Mouse (Mus musculus): ENCODE results near the gene Pcmtd2. TPM values are rescaled to one million over a fixed set of nuclear protein-coding genes. Genes with fewer than 3 reads are reported as not detected.

Gene Pcmtd2
- total and polyA plus RNA-seq, 3 experiments: 9.9 to 13.6 TPM; not detected in 1

DNA sequence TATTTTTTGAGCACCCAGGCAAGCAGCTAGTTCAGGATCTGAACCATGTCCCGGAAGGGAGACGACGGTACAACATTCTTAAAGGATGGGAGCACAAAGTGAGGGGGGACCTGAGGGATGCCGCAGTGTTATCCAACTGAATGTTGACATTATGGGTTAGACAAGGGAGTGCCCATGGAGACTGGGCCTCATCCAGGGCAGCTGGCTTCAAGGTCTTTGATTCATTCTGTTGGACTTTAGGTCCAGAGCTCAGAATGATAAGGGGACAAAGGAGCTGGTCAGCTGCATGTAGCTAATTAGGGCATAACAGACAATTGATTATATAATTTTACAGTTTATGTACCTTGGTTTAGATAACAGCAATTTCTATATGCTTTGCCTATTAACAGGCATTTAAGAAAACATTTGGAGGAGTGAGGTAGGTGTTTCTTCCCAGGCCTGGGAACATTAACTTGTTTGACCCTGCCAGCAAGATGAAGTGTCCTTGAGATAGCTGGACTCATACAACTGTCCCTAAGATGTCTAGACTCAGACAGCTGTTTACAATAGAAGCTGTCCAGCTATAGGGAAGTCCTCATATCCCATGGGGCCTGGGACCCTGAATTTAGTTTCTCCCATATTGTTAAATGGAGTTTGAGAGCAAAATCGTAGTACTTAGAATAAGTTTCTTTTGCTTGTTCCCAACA, 8.2 kb downstream of the Pcmtd2 start:
- no peak for DNase-seq (ENCODE audit: low read depth, low spot score)
- H3K4me3 ChIP-seq (ENCODE audit: control insufficient read depth in 1 of 2, insufficient read depth in 1 of 2, low read depth in 2 of 2, low read length in 2 of 2): no peak overlapping the region
- no peak overlapping the region for H3K27ac ChIP-seq (ENCODE audit: control insufficient read depth, low read depth, low read length)
- H3K9ac ChIP-seq (ENCODE audit: control insufficient read depth, low read depth, low read length, poor library complexity, severe bottlenecking): no peak overlapping the region
- TF ChIP-seq CHD1 (IDR thresholded peaks at IDR 0.05; ENCODE audit: low read depth, low read length) (no peak), MYB (IDR thresholded peaks at IDR 0.05; ENCODE audit: low read depth, low read length) (no peak), MAZ (IDR thresholded peaks at IDR 0.05; ENCODE audit: low read depth, low read length) (no peak), POLR2AphosphoS2 (IDR thresholded peaks at IDR 0.05; ENCODE audit: low read length) (no peak)
- no peaks in the 10 kb centered on the region for H3K27me3 ChIP-seq (ENCODE audit: control insufficient read depth in 1 of 2, insufficient read depth in 2 of 2, low read length in 2 of 2)
- no peaks in the 10 kb centered on the region for H3K79me2 ChIP-seq (ENCODE audit: control insufficient read depth, insufficient read depth, low read length, poor library complexity)
- H3K36me3 ChIP-seq (ENCODE audit: control insufficient read depth in 1 of 2, insufficient read depth in 2 of 2, low read length in 2 of 2): peaks cover 3 to 10% of the 10 kb centered on the region in 2 experiments; a peak in 3 of 4 replicates
- H3K4me1 ChIP-seq (ENCODE audit: control insufficient read depth in 1 of 2, insufficient read depth in 2 of 2, low read length in 2 of 2): peaks cover 2% of the 10 kb centered on the region in 2 experiments; a peak in 3 of 4 replicates
- H3K9me3 ChIP-seq (replicated peaks; ENCODE audit: insufficient read depth, low read length): no peaks in the 10 kb centered on the region

DNA sequence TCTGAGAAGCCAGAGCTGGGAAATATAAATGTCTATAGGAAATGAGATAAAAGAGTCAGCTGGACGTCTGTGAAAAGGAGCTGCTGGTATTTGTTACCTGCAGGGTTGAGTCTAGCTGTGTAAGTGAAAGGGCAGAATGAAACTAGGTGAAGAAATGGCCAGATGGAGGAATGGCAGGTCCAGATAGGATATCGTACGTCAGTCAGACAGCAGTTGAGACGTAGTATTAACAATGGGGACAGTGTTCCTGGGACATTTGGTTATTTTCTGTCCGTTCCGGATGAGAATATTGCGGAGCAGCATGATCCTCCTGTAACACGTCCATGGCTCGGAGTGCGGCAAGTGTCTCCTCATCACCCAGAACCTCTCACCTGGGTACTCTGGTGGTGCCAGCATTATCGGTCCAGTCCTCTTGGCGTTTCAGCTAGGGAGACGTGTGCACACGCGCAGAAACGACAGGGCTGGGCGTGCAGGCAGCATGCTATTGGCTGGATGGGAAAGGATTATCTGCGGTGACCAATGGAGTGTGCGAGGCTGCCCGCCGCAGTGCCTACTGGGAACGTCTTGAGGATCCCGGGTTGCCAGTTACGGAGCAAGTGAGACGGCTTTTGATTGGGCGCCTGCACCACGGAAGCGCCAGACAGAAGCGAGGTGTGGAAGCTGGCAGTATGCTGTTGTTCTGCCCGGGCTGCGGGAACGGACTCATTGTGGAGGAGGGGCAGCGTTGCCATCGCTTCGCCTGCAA, 26.3 kb downstream of the Pcmtd2 start, which contains the start of gene Polr3k:
Gene Polr3k, plus strand, starts transcription at position 547 of the 745 bp plus-strand sequence.
- Histone ChIP-seq H3K36me3 (ENCODE audit: control insufficient read depth in 1 of 2, insufficient read depth in 2 of 2, low read length in 2 of 2) (peaks cover 3 to 9% of the 10 kb centered on the region in 2 experiments), H3K27ac (ENCODE audit: control insufficient read depth, low read depth, low read length) (peak within 1 kb of the TSS; percentile 42), H3K4me1 (ENCODE audit: control insufficient read depth in 1 of 2, insufficient read depth in 2 of 2, low read length in 2 of 2) (peaks cover 0 to 2% of the 10 kb centered on the region in 2 experiments; a peak in 1 of 4 replicates), H3K4me3 (ENCODE audit: control insufficient read depth in 1 of 2, insufficient read depth in 1 of 2, low read depth in 2 of 2, low read length in 2 of 2) (peak within 1 kb of the TSS; percentile 67 to 93), H3K9me3 (replicated peaks; ENCODE audit: insufficient read depth, low read length) (no peaks in the 10 kb centered on the region), H3K79me2 (ENCODE audit: control insufficient read depth, insufficient read depth, low read length, poor library complexity) (peaks cover 16% of the 10 kb centered on the region), H3K9ac (ENCODE audit: control insufficient read depth, low read depth, low read length, poor library complexity, severe bottlenecking) (peak within 1 kb of the TSS; percentile 69), H3K27me3 (ENCODE audit: control insufficient read depth in 1 of 2, insufficient read depth in 2 of 2, low read length in 2 of 2) (no peaks in the 10 kb centered on the region)
- DNase-seq (ENCODE audit: low read depth, low spot score): peak; percentile 99
- TF ChIP-seq ZNF384 (IDR thresholded peaks at IDR 0.05; ENCODE audit: low read depth, low read length): no peak
- no peak for TF ChIP-seq CTCF (IDR thresholded peaks at IDR 0.05 in 2 of 3, conservative IDR thresholded peaks at IDR 0.05 in 1 of 3; ENCODE audit: control insufficient read depth in 1 of 3, insufficient read depth in 1 of 3, low read depth in 2 of 3, low read length in 3 of 3, poor library complexity in 1 of 3, severe bottlenecking in 1 of 3)
- peak; percentile 60; the same call in 1 of the 2 replicates for TF ChIP-seq TBP (IDR thresholded peaks at IDR 0.05; ENCODE audit: low read depth, low read length)
- no peak for TF ChIP-seq GABPA (IDR thresholded peaks at IDR 0.05; ENCODE audit: low read depth, low read length)
- TF ChIP-seq ZMIZ1 (IDR thresholded peaks at IDR 0.05; ENCODE audit: low read depth, low read length): peak; percentile 93
- TF ChIP-seq POLR2A (IDR thresholded peaks at IDR 0.05; ENCODE audit: control insufficient read depth in 1 of 2, insufficient read depth in 1 of 2, low read depth in 1 of 2, low read length in 2 of 2, poor library complexity in 1 of 2): peak; percentile 35 to 93; a peak in 3 of 4 replicates
- TF ChIP-seq USF2 (IDR thresholded peaks at IDR 0.05; ENCODE audit: borderline replicate concordance in 1 of 2, insufficient read depth in 1 of 2, low read depth in 1 of 2, low read length in 2 of 2): no peak
- TF ChIP-seq TCF12 (IDR thresholded peaks at IDR 0.05; ENCODE audit: low read depth, low read length): peak; percentile 70
- TF ChIP-seq USF1 (IDR thresholded peaks at IDR 0.05; ENCODE audit: low read depth, low read length): no peak
- TF ChIP-seq RCOR1 (IDR thresholded peaks at IDR 0.05; ENCODE audit: low read depth, low read length): 0 out of 2 replicates have a peak, but pooled peaks have one; percentile 14
- no peak for TF ChIP-seq MAFK (IDR thresholded peaks at IDR 0.05; ENCODE audit: borderline replicate concordance, low read depth, low read length)
- 0 out of 2 replicates have a peak, but pooled peaks have one; percentile 20 for TF ChIP-seq BHLHE40 (IDR thresholded peaks at IDR 0.05; ENCODE audit: borderline replicate concordance, low read depth, low read length)
- TF ChIP-seq ZKSCAN1 (IDR thresholded peaks at IDR 0.05; ENCODE audit: low read depth, low read length): no peak
- no peak for TF ChIP-seq UBTF (IDR thresholded peaks at IDR 0.05; ENCODE audit: borderline replicate concordance, insufficient read depth, low read depth, low read length)
- TF ChIP-seq EP300 (IDR thresholded peaks at IDR 0.05; ENCODE audit: low read depth in 1 of 2, low read length in 2 of 2): peak in 1 of 2 experiments; percentile 2; a peak in 1 of 4 replicates
- TF ChIP-seq KAT2A (conservative IDR thresholded peaks at IDR 0.05; ENCODE audit: low read depth, low read length): peak; percentile 67
- TF ChIP-seq ETS1 (IDR thresholded peaks at IDR 0.05; ENCODE audit: low read depth, low read length): peak; percentile 7; the same call in 1 of the 2 replicates
- no peak for TF ChIP-seq MYB (IDR thresholded peaks at IDR 0.05; ENCODE audit: low read depth, low read length)
- TF ChIP-seq NELFE (IDR thresholded peaks at IDR 0.05; ENCODE audit: low read depth, low read length): peak; percentile 85
- TF ChIP-seq ZC3H11A (IDR thresholded peaks at IDR 0.05; ENCODE audit: low read depth, low read length): no peak
- no peak; the same call in 1 of the 2 replicates for TF ChIP-seq MYC (IDR thresholded peaks at IDR 0.05; ENCODE audit: low read depth, low read length)
- no peak for TF ChIP-seq RAD21 (IDR thresholded peaks at IDR 0.05; ENCODE audit: low read depth, low read length)
- TF ChIP-seq NRF1 (IDR thresholded peaks at IDR 0.05; ENCODE audit: insufficient read depth, low read depth, low read length, poor library complexity, severe bottlenecking): peak; percentile 75
- TF ChIP-seq MXI1 (IDR thresholded peaks at IDR 0.05; ENCODE audit: low read depth, low read length): peak; percentile 85
- TF ChIP-seq E2F4 (IDR thresholded peaks at IDR 0.05; ENCODE audit: borderline replicate concordance, low read depth, low read length): no peak
